Mouse (Mus musculus) G1E (cell line): ENCODE results near the gene Kcnh3.

ENCODE experiments used
- CTCF ChIP-seq: IDR thresholded peaks from 2 replicates; pipeline ENCODE4 v1.5.1; 2012; ENCODE audit warnings: low read depth, low read length, inconsistent platforms, mixed read lengths
- POLR2AphosphoS5 ChIP-seq: IDR thresholded peaks from 2 replicates; pipeline ENCODE4 v1.6.1; 2012; ENCODE audit warnings: low read depth, low read length, inconsistent platforms; ENCODE audit not compliant: insufficient replicate concordance
- TAL1 ChIP-seq: conservative IDR thresholded peaks from 2 replicates; pipeline ENCODE4 v1.6.1; 2012; ENCODE audit warnings: low read depth, low read length, inconsistent platforms, mixed read lengths

DNA sequence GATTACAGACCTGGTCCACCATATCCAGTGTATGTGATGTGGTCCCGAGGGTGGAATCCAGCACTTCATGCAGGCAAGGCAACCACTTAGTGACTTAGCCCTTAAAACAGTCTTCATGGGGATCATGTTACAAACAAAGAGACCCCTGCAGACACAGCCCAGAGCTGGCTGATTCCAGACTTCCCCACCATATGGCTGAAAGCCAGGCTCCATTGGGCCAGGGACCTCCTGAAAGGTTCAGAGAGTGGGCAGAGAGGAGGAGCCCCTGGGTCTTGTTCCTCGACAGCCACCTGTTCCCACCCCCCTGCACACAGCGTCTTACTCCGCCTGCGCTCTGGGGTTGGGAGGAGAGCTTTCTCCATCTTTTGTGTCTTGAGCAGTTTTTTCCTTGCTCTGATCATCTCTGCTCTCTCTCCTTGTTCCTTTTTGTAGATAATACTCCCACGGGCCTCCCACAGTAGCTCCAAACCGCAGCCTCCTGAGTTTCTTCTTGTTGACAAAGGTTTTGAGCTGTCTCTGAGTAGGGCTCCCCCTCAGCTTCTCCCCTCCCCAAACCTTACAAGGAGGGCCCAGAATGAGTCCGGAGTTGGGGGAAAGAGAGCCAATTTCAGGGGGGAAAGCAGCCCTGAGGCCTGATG, 3.2 kb upstream of the Kcnh3 start:
- TF ChIP-seq POLR2AphosphoS5 (no peak), CTCF (no peak), TAL1 (no peak)
